Mouse (Mus musculus): ENCODE measurements around the gene Nat8. TPM values are rescaled to one million over a fixed set of nuclear protein-coding genes. Genes with fewer than 3 reads are reported as not detected.
A peak's percentile ranks its signal among the peaks of the same experiment; 100 is the strongest.
"Not testable (repeated sequence)": the region's sequence is repeated elsewhere in the genome, so short reads cannot be mapped to it uniquely, and the experiment has no call there.

The Nat8 gene
- total RNA-seq (2021): 2.0 and 4.5 TPM in 2 replicates
- long read RNA-seq, transcript Nat8-201 (2 exons, 1,123 nt): major isoform, 7 of 11 reads
- long read RNA-seq, partial matches to known transcripts: 3 of 11 reads
- long read RNA-seq, other reads (novel, unspliced or antisense): 1 of 11 reads

GRCm38 (mm10) chr6:85831796-85832321 is at the start of gene Nat8:
Nat8 (minus strand) TSS chr6:85832082.
- no peak for DNase-seq

GRCm38 (mm10) chr6:85869006-85869405 is 37.1 kb upstream of the Nat8 start, which contains the start of gene Nat8f2:
Nat8f2 (minus strand) TSS chr6:85869158.
- not testable (repeated sequence) for DNase-seq

- DNase-seq: no peak
These were observed 36.1 kb upstream of the Nat8 start for GRCm38 (mm10) chr6:85867726-85868690.

- DNase-seq: not testable (repeated sequence)
These were observed 35.1 kb upstream of the Nat8 start for GRCm38 (mm10) chr6:85866995-85867394.

- not testable (repeated sequence) for DNase-seq
These were observed 34.3 kb upstream of the Nat8 start for GRCm38 (mm10) chr6:85866166-85866565.

- peak; percentile 22 for DNase-seq
These were observed 33.2 kb upstream of the Nat8 start for GRCm38 (mm10) chr6:85864900-85865639.

- no peak for DNase-seq
These were observed 32.0 kb upstream of the Nat8 start for GRCm38 (mm10) chr6:85863840-85864239.

- no peak for DNase-seq
These were observed 31.3 kb upstream of the Nat8 start for GRCm38 (mm10) chr6:85863136-85863535.

GRCm38 (mm10) chr6:85862565-85862964 is 30.7 kb upstream of the Nat8 start:
- peak; percentile 57 for DNase-seq

GRCm38 (mm10) chr6:85861247-85861646 is 29.4 kb upstream of the Nat8 start:
- DNase-seq: no peak

GRCm38 (mm10) chr6:85856194-85856678 is 24.4 kb upstream of the Nat8 start:
- DNase-seq: peak; percentile 80

- no peak for DNase-seq
These were observed 21.6 kb upstream of the Nat8 start for GRCm38 (mm10) chr6:85853481-85853880.

- no peak for DNase-seq
These were observed 19.3 kb upstream of the Nat8 start for GRCm38 (mm10) chr6:85851062-85851773.

- DNase-seq: no peak
These were observed 17.4 kb upstream of the Nat8 start for GRCm38 (mm10) chr6:85849240-85849639.

- no peak for DNase-seq
These were observed 16.3 kb upstream of the Nat8 start for GRCm38 (mm10) chr6:85848140-85848539.

GRCm38 (mm10) chr6:85846921-85847320 is 15.0 kb upstream of the Nat8 start:
- DNase-seq: no peak

GRCm38 (mm10) chr6:85843677-85844458 is 12.0 kb upstream of the Nat8 start:
- not testable (repeated sequence) for DNase-seq

- DNase-seq: no peak
These were observed 8.1 kb upstream of the Nat8 start for GRCm38 (mm10) chr6:85839982-85840381.

GRCm38 (mm10) chr6:85838674-85839073 is 6.8 kb upstream of the Nat8 start:
- DNase-seq: no peak

GRCm38 (mm10) chr6:85837307-85837706 is 5.4 kb upstream of the Nat8 start:
- DNase-seq: peak; percentile 66

- DNase-seq: peak; percentile 79
These were observed 4.9 kb upstream of the Nat8 start for GRCm38 (mm10) chr6:85836827-85837226.

All from adrenal gland, postnatal 25 days (tissue).